Mouse (Mus musculus) monocyte, adult 2 months (primary cell): ENCODE data around the gene Dnajb12.
A peak's percentile ranks its signal among the peaks of the same experiment; 100 is the strongest.

Experiments used
- DNase-seq, 2 experiments: peaks; one replicate each; pipeline ENCODE4 v3.0.0; 2022; ENCODE audit warnings: low spot score in 2 of 2, low read depth in 1 of 2

The Dnajb12 gene

DNA sequence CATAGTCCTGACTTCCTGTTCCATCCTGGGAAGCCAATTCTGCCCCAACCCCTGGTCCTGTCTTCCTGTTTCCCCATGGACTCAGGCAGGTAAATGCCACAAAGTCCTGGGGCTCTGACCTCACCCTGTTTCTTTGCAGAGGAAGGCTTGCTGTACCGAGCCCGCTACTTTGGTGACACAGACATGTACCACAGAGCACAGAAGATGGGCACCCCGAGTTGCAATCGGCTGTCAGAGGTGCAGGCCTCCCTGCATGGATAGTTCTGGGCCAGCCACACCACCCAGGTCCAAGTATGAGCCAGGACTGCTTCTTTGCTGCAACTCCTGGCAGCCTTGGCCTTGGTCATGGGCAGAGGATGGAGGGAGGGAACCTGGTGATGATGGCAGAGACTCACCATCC, 16.9 kb downstream of the Dnajb12 start:
- DNase-seq = no peak

DNA sequence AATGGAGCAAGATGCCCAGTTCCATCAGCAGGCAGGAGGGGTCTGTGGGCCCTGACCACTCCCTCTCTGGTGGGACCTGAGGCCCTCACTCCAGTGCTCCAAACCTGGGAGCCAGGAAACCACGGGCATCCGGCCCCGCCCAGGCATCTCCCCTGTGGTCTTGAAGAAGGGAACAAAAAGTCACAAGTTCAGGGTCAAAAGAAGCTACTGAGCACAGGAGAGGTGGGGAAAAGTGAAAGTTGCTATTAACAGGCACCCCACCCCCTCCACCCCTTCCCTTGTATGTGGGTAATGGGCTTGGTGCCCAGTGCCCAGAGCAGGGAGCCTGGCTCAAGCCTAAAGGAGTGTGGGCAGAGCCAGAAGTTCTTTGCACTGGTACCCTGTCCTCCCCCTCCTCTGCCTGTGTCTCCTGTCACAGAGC, 17.6 kb downstream of the Dnajb12 start:
- peak; percentile 61 to 69 for DNase-seq

DNA sequence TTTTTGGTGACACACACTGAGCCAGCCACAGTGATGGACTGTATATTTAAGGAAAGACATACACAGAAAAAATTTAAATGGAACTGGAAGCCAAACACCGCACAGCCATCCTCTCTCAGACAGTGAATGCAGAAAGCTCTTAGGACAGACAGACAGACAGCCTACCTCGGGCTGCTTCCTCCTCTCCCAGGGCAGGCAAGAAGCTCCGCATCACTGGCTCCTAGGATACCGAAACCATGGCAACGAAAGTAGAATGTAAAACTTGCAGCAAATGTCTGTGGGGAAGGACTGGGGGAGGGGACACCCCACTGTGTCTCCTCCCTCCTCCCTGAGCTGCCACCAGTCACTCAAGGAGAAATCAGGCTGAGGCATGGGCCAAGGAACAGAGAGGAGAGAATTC, 18.2 kb downstream of the Dnajb12 start:
- DNase-seq = peak; percentile 48 to 59

DNA sequence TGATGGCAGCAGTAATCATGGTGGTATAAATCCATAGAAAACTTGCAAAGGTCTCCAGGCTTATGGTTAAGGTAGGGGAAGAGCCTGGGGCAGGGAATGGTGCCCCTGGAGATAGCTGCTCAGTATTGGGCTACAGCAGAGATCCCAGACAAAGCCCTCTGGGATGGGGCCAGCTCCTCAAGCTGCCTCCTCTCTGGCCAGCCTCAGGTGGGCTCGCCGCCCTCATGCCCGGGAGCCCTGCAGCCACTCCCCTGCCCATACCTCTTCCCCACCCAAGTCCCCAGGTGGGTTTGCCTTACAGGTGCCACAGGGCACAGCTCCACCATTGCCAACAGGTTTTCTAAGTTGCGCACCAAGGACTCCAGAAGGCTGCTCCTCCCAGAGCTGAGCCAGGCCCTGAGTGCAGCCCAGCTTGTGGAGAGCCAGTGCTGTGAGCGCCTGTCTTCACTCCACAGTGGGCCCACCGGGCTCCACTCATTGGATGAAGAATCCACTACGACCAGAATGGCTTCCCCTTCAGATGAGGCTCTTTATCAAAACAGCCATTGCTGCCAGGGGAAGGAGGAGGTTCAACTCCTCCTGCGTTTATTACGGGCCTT, 18.9 kb downstream of the Dnajb12 start:
- DNase-seq = no peak

DNA sequence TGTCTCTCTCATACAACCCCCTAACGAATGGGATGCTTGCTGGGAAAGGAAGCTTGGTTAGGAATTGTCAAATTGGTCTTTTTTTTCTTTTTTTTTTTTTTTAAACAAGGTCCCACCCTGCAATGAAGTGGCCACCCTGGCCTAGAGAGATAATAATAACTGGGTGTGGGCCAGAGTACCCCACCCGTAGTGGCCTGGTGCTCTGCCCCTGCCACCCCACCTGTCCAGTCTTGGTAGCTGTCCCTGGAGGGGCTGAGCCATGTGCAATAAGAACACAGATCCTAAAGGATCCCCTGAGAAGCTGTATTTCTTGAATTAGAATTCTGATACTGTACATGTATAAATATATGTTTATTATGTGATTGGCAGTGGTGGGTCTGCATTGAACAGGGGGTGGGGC, 19.6 kb downstream of the Dnajb12 start:
- no peak for DNase-seq

DNA sequence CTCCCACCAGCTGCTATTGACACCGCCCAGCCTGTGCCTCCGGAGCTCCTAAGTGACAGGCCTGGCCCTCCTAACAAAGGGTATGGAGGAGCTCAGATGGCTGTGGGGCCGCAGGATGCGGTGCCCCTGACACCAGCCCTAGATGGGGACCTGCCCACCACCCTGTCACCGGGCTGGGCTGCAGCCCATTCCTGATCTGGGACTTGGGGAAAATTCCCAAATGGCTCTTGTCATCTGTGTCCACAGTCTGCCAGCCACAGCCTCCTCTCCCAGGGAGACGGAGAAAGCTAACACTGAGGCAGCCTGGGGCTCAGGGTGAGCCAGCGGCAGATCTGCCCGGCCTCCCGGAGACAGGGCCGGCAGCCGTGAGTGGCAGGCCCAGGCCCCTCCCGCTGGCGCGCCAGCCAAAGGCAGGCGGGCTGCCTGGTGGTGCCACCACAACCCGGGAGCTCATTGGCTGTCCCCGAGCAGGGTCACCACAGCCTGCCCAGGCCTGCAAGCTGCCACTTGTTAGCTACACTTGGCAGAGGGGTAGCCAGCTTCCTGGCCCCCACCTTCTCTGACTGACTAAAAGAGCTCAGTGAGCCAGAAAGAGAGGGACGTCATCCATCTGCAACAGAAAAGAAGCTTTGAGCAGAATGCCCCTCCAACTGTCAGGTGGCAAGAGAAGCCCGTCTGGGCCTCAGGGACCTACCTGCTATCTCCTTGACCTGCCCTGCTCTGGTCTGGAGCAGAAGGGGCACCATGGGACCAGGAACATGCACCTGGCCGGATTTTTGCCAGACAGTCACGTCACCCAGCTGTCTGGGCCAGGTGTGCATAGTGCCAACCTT, 20.2 kb downstream of the Dnajb12 start:
- DNase-seq = peak; percentile 62 to 77

DNA sequence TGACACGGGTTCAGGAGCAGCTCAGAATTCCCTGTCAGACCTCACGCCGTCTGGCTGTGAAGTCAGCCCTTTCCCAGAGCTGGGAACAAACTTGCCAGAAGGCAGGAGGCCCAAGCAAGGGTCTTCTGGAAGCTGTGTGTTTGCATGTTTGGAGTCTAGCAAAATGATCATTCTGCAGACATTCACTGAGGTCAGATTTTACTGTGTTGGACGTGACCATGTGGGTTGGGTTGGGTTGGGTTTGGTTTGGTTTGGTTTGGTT, 20.7 kb downstream of the Dnajb12 start:
- no peak for DNase-seq

DNA sequence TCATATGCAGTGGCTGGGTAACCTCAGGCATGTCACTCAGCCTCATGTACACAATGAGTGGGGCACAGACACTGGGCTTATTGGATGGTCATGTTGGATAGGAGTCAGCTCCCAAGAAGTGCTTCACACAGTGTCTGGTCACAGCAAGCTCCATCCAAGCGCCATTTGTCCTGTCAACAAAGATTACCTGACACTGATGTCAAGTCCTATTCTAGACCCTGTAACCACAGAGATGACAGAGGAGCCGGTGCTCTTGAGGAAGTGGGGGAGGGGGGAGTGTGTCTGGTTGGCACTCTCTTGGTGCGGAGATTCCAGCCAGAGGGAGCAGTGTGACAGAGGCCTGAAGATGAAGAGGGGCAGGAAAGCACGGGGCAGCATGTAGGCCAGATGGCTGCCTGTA, 21.6 kb downstream of the Dnajb12 start:
- DNase-seq = no peak

DNA sequence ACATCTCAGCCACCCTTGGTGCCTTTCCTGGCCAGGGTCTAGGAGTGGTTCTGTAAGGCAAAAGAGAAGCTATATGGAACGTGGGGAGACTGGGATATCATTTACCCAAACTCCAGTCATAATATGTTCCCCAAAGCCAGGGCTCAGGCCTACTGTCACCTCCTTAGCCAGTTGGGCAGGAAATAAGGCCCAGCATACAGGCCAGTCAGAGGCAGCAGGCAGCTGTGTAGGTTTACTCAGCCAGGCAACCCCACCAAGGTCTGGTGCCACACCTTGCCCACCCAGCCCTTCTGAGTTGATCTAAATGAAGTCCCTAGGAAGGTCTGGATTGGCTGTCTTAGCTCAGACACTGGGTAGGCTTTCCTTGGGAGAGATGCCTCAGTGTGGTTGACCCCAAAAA, 22.1 kb downstream of the Dnajb12 start:
- DNase-seq = no peak

DNA sequence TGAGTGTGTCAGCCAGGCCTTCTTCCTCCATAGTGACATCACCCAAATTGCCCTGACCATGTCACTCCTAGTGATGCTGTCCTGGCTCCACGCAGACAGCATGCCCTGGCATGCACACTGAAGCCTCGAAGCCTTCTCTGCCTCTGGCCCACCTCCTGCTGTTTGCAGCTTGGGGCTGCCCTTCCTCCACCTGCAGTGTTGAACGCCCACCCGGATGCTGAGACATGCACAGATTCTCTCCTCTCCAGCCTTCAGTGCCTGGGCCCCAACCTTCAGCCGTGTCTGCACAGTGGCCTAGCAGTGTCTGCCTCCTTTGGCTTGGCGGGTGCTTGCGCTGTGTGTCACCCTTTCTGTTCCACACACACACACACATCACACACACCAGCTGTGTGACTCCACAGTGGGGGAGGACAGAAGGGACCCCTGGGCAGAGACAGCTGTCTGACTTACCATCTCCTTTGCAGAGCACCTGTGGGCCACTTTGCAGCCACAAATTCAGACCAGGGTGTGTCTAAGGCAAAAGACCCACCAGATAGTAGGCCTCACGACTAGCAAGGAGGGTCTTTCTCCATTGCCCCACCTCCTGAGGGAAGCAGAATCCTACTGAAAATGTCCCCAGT, 22.7 kb downstream of the Dnajb12 start:
- DNase-seq = no peak

DNA sequence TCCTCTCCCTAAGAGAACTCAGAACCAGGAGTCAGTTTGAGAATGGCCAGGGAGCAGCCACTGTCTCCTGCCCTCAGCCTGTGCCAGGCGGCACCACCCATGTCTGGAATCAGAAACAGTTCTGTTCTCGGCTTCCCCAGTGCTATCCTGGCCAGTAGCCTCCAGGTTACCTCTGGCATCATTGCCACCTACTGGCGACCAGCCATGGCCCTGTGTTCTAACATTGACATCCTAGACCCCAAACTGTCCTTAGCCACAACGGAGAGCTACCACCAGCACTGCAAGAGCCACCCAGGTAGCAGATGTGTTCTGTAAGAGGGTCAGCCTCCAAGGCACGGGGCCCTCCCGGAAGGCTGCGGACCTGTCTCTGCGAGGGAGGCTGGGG, 23.2 kb downstream of the Dnajb12 start:
- DNase-seq = no peak

DNA sequence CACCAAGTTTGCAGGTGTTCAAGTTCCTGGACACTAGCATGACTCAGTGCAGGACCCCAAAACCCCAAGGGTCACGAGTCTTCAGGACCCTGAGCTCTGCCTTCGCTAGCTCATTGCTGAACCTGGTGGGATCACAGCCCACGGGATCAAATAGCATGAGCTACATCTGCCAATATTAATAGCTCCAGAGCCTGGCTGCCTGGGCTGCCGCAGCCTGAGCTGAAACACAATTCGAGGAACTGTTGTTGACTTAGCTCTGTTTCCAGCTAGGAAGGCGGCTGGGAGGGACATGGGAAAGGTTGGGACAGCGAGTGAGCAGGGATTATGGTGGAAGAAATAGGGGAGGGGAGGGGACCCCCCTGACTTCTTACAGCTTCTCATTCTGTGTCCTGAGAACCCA, 23.8 kb downstream of the Dnajb12 start:
- DNase-seq = no peak

DNA sequence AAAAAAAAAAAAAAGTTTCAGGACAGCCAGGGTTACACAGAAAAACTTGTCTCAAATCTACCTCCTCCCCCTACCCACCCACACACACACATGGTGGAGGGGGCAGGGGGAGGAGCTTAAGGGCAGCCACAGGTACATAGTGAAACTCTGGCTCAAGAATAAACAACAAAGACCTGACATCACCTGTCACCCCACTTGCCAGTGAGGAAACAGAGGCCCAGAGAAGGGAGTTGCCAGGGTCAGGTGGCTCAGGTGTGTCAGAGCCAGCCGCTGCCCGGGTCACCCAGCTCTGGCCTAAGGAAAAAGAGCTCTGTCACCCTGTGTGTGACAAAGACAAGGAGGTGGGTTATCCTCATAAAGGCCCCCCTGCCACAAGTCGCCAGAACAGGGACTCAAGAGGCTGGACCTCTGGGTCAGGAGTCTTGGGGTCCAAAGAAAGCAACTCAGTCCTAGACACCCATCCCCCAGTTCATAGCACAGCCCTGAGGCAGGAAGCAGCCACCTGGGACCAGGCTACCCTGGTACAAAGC, 27.8 kb downstream of the Dnajb12 start:
- DNase-seq = no peak

DNA sequence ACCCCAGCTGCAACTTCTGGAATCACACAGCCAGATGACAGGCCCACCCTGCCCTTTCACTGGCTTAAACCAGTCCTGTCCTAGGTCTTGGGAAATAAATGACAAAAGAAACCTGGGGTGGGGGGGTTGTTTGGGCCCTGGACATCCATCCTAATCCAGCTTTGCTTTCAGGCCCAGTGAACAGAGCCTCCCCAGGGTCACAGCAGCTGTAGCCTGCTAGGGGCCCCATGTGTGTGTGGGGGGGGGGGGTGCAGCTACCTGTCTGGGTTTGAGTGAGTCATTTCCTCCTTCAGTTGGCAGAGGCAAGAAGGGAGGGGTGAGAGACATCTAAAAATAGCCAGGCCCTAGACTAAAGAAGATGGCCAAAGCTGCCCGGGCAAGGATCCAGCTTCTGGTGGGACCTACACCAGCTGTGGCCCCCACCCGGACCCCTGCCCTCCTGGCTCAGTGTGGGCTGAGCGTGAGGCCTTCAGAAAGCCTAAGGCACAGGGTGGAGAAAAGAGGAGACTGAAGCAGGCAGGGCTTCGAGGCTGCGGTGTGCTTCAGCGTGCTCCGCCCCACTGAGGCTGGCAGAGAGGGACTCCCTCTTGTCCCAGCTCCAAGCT, 28.4 kb downstream of the Dnajb12 start:
- no peak for DNase-seq

DNA sequence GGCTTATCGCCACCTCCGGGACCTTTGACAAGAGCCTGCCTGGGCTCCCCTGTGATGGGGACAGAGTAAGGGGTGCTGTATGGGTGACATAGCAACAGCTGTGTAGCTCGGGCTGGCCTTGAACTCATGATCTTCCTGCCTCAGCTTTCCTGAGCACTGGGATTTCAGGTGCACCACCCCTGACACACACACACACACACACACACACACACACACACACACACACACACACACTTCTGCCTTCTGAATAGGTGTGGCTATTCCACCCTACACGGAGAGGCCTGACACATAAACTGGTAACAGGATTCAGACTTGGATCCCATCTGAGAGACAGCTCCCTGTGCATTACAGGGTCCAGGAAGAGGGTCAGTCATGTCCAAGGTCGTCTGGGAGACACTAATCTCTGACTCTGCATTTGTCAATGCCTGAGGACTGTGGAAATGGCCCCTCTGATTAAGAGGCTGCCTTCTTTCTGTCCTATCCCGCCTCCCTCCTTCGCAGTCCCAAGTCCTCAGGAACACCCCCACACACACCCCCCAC, 29.5 kb downstream of the Dnajb12 start:
- no peak for DNase-seq

DNA sequence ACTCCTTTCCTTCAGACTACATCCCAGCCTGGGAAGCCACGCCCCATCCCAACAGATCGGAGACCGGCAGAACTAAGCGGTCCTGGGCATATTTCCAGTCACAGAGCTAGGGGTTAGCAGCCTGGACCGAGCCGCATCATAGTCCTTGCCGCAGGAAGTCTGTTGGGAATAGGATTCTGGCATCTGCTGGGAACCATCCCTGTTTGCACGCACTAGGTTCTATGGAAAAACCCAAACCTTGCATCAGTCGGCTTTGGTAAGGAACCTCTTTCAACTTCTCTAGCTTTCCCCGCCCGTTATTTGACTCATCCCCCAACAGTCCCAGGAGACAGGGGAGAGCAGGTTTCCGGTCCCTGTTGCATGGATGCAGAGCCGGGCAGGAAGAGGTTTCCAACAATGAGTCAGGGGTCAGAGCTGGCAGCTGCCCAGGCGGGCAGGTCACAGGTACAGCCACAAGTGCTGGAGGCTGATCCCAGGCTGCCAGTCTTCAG, 30.0 kb downstream of the Dnajb12 start:
- no peak for DNase-seq

DNA sequence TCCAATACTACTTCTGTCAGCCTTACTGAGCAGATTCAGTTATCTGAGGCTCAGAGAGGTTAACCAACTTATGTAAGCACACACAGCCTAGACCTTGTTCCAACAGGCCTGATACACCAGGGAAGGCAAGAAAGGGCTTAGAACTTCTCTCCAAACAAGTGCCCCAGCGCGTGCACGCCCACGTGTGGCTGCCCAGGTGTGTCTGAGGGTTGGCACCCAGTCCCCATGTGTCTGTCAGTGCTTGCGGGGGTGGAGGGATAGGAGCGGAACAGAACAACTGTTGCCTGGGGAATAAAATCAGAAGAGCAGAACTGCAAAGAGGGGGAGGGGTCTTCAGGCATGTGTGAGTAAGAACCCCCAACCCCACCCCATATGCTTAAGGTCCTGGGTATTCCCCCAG, 31.7 kb downstream of the Dnajb12 start:
- DNase-seq = no peak

DNA sequence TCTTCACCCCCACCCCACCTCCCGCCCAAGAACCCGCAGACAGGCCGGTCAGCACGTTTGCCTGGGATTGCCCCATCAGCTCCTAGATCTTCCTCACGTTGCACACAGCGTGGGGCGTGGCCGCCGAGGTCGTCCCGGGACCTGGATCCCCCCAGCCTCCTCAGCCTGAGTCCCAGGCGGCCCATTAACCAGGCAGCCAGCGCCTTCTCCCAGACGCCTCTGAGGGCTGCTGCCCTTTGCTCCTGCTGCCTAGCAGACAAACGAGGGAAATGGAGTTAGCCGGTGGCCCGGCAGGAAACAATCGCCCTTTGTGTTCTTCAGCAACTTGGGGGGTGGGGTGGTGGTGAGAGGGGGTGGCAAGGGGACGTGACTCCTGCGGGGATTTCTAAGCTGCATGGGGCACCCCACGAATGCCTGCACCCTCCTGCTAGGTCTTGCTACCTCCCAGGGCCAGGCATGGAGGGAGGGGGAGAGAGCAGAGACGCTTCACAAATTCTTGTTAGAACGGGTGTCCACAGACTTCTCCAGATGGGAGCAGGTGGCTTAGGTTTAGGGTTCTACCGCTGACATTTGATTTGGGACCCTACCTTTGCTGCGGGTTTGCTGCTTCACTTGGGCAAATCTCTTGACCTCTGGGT, 32.3 kb downstream of the Dnajb12 start:
- DNase-seq = no peak

DNA sequence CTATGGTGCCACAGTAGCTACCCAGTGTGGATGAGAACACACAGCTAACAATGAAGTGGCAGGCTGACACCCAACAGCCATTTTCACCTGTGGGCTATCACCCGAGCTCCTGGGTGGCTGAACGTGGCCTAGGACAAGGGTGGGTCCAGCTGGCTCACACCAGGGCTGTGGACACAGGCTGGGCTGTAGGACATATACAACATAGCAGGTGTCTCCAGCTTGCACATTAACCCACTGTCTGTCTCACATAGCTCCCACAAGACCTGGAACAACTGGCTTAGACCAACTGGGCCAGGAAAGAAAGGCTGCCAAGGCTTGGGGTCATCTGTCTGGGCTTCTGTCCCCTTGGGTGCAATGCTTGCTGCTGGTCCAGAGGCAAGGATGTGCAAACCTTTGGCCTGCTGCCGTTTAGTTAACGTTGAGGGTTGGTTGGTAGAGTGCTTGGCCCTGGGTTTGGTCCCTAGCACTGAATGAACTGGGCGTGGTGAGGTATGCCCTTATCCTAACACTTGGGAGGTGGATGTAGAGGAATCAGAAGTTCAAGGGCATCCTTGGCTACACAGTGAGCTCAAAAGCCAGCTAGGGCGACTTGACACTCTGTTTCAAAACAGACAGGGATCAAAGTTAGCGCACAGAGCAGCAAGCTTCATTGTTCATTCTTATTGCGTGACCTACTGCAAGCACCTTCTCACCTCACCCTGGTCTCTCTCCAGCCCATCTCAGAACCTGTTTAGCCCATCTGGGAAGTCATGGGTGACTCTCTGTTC, 36.0 kb downstream of the Dnajb12 start:
- DNase-seq = no peak

DNA sequence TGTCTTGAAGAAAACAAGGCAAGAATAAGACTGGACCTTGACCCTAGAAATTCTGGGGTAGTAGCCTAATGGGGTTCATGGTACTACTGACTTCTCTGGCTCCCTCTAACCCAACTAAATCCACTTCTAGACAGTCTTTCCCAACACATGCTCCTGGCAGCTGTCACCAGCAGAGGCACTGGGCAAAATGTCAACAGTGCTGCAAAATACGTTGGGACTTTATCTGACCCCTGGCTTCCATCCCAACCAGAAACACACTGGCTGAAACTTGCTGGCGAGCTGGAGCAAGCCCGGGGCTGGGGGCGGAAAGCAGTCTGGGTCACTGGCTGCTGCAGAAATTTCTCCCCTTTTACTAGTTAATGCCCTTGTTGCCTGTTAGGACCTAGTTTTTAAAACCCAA, 36.8 kb downstream of the Dnajb12 start:
- DNase-seq = no peak
